Mouse (Mus musculus) forebrain, embryonic 10.5 days (tissue): Measurements from ENCODE around the gene Lrriq3. TPM values are rescaled to one million over a fixed set of nuclear protein-coding genes. Genes with fewer than 3 reads are reported as not detected.

Experiments used
- DNase-seq: peaks from one replicate; pipeline ENCODE4 v3.0.0-alpha.2; 2017; ENCODE audit warnings: low spot score; ENCODE audit errors: extremely low spot score
- H3K27ac ChIP-seq: fragments of 300-500 bp; sonication (generic); 2 replicates; pipeline ENCODE4 v1.5.1; 2016; ENCODE audit warnings: mild to moderate bottlenecking
- H3K27me3 ChIP-seq: fragments of 300-500 bp; sonication (generic); 2 replicates; pipeline ENCODE4 v1.6.1; 2016; ENCODE audit warnings: mild to moderate bottlenecking; ENCODE audit not compliant: poor library complexity, severe bottlenecking
- H3K36me3 ChIP-seq: fragments of 300-500 bp; sonication (generic); replicated peaks from 2 replicates; pipeline ENCODE4 v1.6.1; 2016; ENCODE audit warnings: mild to moderate bottlenecking, moderate library complexity
- H3K4me1 ChIP-seq: fragments of 300-500 bp; sonication (generic); 2 replicates; pipeline ENCODE4 v1.6.1; 2016
- H3K4me3 ChIP-seq: fragments of 300-500 bp; sonication (generic); 2 replicates; pipeline ENCODE4 v1.5.1; 2016; ENCODE audit warnings: mild to moderate bottlenecking, moderate library complexity
- H3K9me3 ChIP-seq: fragments of 300-500 bp; sonication (generic); 2 replicates; pipeline ENCODE4 v1.6.1; 2016; ENCODE audit warnings: mild to moderate bottlenecking, moderate library complexity
- WGBS: fragments of 180-500 bp; shearing (Covaris S2); methylation state at CpG from one replicate; pipeline ENCODE4 v1.1.7; 2016; 5-methylcytosine and 5-hydroxymethylcytosine counted together
- polyA plus RNA-seq: library from polyadenylated mRNA; unstranded; fragments of >200 nt; fragmentation: Nextera tagmentation; extraction: Ambion mirVana; gene quantifications from 2 replicates; pipeline ENCODE4 v1.2.1, GENCODE M21; 2016

The Lrriq3 gene
- polyA plus RNA-seq, 1 experiment from 2014 or later = 0.79 TPM

DNA sequence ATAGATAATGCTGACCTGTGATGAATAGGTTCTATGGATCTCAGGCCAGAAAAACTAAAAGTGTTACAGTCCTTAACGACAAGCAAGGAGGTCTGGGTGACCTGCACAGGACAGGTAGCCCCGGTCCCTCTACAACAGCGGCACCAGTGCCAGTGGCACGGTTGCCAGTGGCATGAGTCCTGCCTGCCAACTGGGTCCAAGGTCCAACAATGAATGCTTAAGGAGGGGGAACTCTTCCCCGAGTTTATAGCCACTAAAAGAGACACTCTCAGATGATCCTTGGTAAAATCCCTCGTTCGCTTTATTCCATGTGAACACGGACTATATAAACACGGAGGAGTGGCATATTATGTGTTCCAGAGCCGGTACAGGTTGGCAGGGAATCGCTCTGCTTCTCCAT lies 47.8 kb downstream of the Lrriq3 start:
- Histone ChIP-seq H3K4me1 (no peaks in the 10 kb centered on the region), H3K4me3 (no peak overlapping the region), H3K9me3 (no peaks in the 10 kb centered on the region), H3K27ac (no peak overlapping the region), H3K27me3 (no peaks in the 10 kb centered on the region), H3K36me3 (no peaks in the 10 kb centered on the region)
- 90% methylated on average over 11 of the region's 11 CpGs for WGBS
- no peak for DNase-seq

DNA sequence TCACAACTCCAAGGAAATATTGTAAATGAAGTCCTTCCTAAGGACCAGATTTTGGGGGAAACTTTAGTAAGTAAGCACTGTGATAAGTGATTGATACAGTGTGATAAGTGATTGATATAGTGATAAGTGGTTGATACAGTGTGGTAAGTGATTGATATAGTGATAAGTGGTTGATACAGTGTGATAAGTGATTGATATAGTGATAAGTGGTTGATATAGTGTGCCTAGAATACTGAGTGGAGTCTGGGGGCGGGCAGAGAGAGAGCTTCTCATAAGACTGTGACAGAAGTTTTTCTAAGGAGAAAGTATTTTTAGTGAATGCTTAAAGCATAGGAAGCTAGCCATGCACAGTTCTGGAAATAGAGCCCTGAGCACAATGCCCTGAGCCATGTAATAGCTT lies 51.1 kb downstream of the Lrriq3 start:
- no peak for DNase-seq
- WGBS = 81% methylated on average over 1 of the region's 1 CpGs

GRCm38 (mm10) chr3:155161842-155162241 lies 68.6 kb downstream of the Lrriq3 start:
- Histone ChIP-seq H3K27ac (no peak overlapping the region), H3K27me3 (no peaks in the 10 kb centered on the region), H3K36me3 (no peaks in the 10 kb centered on the region)

More for the DNA sequence above, 51.1 kb downstream of the Lrriq3 start:
- H3K27ac ChIP-seq = no peak overlapping the region
- H3K27me3 ChIP-seq = no peaks in the 10 kb centered on the region
- H3K36me3 ChIP-seq = no peaks in the 10 kb centered on the region
- H3K9me3 ChIP-seq = no peaks in the 10 kb centered on the region
- no peaks in the 10 kb centered on the region for H3K4me1 ChIP-seq
- H3K4me3 ChIP-seq = no peak overlapping the region

GRCm38 (mm10) chr3:155180303-155180902 lies 87.2 kb downstream of the Lrriq3 start:
- Histone ChIP-seq H3K36me3 (no peaks in the 10 kb centered on the region), H3K4me1 (no peaks in the 10 kb centered on the region), H3K27me3 (no peaks in the 10 kb centered on the region), H3K4me3 (no peak overlapping the region), H3K9me3 (no peaks in the 10 kb centered on the region), H3K27ac (no peak overlapping the region)
- no peak for DNase-seq
- WGBS = 84% methylated on average over 3 of the region's 3 CpGs

More at GRCm38 (mm10) chr3:155161842-155162241, 68.6 kb downstream of the Lrriq3 start:
- no peak for DNase-seq
- no peak overlapping the region for H3K4me3 ChIP-seq
- H3K4me1 ChIP-seq = no peaks in the 10 kb centered on the region
- peaks cover 5% of the 10 kb centered on the region; the same call in 1 of the 2 replicates for H3K9me3 ChIP-seq

- H3K9me3 ChIP-seq = no peaks in the 10 kb centered on the region
These were observed 93.2 kb downstream of the Lrriq3 start for GRCm38 (mm10) chr3:155186456-155186855.

GRCm38 (mm10) chr3:155188857-155189256 lies 95.6 kb downstream of the Lrriq3 start:
- H3K36me3 ChIP-seq = no peaks in the 10 kb centered on the region
- 93% methylated on average over 2 of the region's 2 CpGs for WGBS
- H3K27ac ChIP-seq = no peak overlapping the region
- no peaks in the 10 kb centered on the region for H3K4me1 ChIP-seq
- DNase-seq = no peak
- H3K27me3 ChIP-seq = no peaks in the 10 kb centered on the region
- H3K4me3 ChIP-seq = no peak overlapping the region
- H3K9me3 ChIP-seq = no peaks in the 10 kb centered on the region

More at GRCm38 (mm10) chr3:155186456-155186855, 93.2 kb downstream of the Lrriq3 start:
- Histone ChIP-seq H3K4me1 (no peaks in the 10 kb centered on the region), H3K4me3 (no peak overlapping the region), H3K36me3 (no peaks in the 10 kb centered on the region), H3K27ac (no peak overlapping the region), H3K27me3 (no peaks in the 10 kb centered on the region)
- no peak for DNase-seq
- 95% methylated on average over 2 of the region's 2 CpGs for WGBS

- 17% methylated on average over 1 of the region's 1 CpGs for WGBS
- no peaks in the 10 kb centered on the region for H3K27me3 ChIP-seq
- no peak for DNase-seq
These were observed 141.7 kb downstream of the Lrriq3 start for GRCm38 (mm10) chr3:155234919-155235318.

GRCm38 (mm10) chr3:155235502-155235901 lies 142.3 kb downstream of the Lrriq3 start:
- H3K9me3 ChIP-seq = no peaks in the 10 kb centered on the region
- H3K27ac ChIP-seq = no peak overlapping the region
- DNase-seq = no peak
- H3K4me3 ChIP-seq = no peak overlapping the region
- H3K27me3 ChIP-seq = no peaks in the 10 kb centered on the region
- no peaks in the 10 kb centered on the region for H3K4me1 ChIP-seq
- no peaks in the 10 kb centered on the region for H3K36me3 ChIP-seq

More at GRCm38 (mm10) chr3:155234919-155235318, 141.7 kb downstream of the Lrriq3 start:
- Histone ChIP-seq H3K36me3 (no peaks in the 10 kb centered on the region), H3K4me3 (no peak overlapping the region), H3K27ac (no peak overlapping the region), H3K4me1 (no peaks in the 10 kb centered on the region), H3K9me3 (no peaks in the 10 kb centered on the region)

Other genes starting within 250 kb of the Lrriq3 start
- gene Tnni3k, start 38.0 kb upstream of the Lrriq3 start, polyA plus RNA-seq = not detected in 2 replicates
- gene Fpgt, start within 50 bp of the Lrriq3 start, polyA plus RNA-seq = 15.5 and 16.4 TPM in 2 replicates